Mouse (Mus musculus) hindbrain, embryonic 13.5 days (tissue): ENCODE measurements around the gene Fam69a. TPM values are rescaled to one million over a fixed set of nuclear protein-coding genes. Genes with fewer than 3 reads are reported as not detected.

ENCODE experiments used
- ATAC-seq: fragments of 200-750 bp; cut with Nextera tagmentation; 2 replicates; pipeline ENCODE4 v1.8.0; 2017; ENCODE audit warnings: moderate TSS enrichment; ENCODE audit not compliant: low FRiP score
- H3K27ac ChIP-seq: fragments of 300-500 bp; sonication (generic); 2 replicates; pipeline ENCODE4 v1.5.1; 2015; ENCODE audit warnings: inconsistent platforms, mild to moderate bottlenecking, moderate library complexity
- H3K27me3 ChIP-seq: fragments of 300-500 bp; sonication (generic); 2 replicates; pipeline ENCODE4 v1.6.1; 2015; ENCODE audit warnings: mild to moderate bottlenecking, inconsistent platforms
- H3K36me3 ChIP-seq: fragments of 300-500 bp; sonication (generic); 2 replicates; pipeline ENCODE4 v1.6.1; 2015; ENCODE audit warnings: mild to moderate bottlenecking, inconsistent platforms
- H3K4me1 ChIP-seq: fragments of 300-500 bp; sonication (generic); replicated peaks from 2 replicates; pipeline ENCODE4 v1.6.1; 2015; ENCODE audit warnings: inconsistent platforms
- H3K4me2 ChIP-seq: fragments of 300-500 bp; sonication (generic); 2 replicates; pipeline ENCODE4 v1.6.1; 2015; ENCODE audit warnings: inconsistent platforms, mild to moderate bottlenecking, moderate library complexity
- H3K4me3 ChIP-seq: fragments of 300-500 bp; sonication (generic); 2 replicates; pipeline ENCODE4 v1.5.1; 2015; ENCODE audit warnings: mild to moderate bottlenecking, inconsistent platforms
- H3K9ac ChIP-seq: fragments of 300-500 bp; sonication (generic); 2 replicates; pipeline ENCODE4 v1.6.1; 2015; ENCODE audit warnings: mild to moderate bottlenecking, inconsistent platforms
- H3K9me3 ChIP-seq: fragments of 300-500 bp; sonication (generic); 2 replicates; pipeline ENCODE4 v1.6.1; 2016; ENCODE audit warnings: inconsistent platforms
- WGBS: fragments of 180-500 bp; shearing (Covaris S2); methylation state at CpG from one replicate; pipeline ENCODE4 v1.1.7; 2015; 5-methylcytosine and 5-hydroxymethylcytosine counted together
- polyA plus RNA-seq: library from polyadenylated mRNA; unstranded; fragments of >200 nt; fragmentation: Nextera tagmentation; extraction: Ambion mirVana; gene quantifications from 2 replicates; pipeline ENCODE4 v1.2.1, GENCODE M21; 2015

Fam69a gene
- polyA plus RNA-seq, 1 experiment from 2014 or later = 44.6 TPM

GRCm38 (mm10) chr5:107874561-107875260 is 112.2 kb downstream of the Fam69a start, which contains the start of gene Evi5:
Evi5 (minus strand) TSS chr5:107875107.
- ATAC-seq = no peak
- 53% methylated on average over 4 of the region's 4 CpGs for WGBS
- H3K4me3 ChIP-seq = no peak within 1 kb of the TSS
- H3K9me3 ChIP-seq = no peaks in the 10 kb centered on the region
- no peaks in the 10 kb centered on the region for H3K4me1 ChIP-seq
- no peak within 1 kb of the TSS for H3K9ac ChIP-seq
- no peaks in the 10 kb centered on the region for H3K36me3 ChIP-seq
- H3K4me2 ChIP-seq = no peak within 1 kb of the TSS
- no peak within 1 kb of the TSS for H3K27ac ChIP-seq
- no peaks in the 10 kb centered on the region for H3K27me3 ChIP-seq

- whole genome bisulfite sequencing = 72% methylated on average over 7 of the region's 7 CpGs
Observed at GRCm38 (mm10) chr5:107873886-107874302, 113.0 kb downstream of the Fam69a start.

DNA sequence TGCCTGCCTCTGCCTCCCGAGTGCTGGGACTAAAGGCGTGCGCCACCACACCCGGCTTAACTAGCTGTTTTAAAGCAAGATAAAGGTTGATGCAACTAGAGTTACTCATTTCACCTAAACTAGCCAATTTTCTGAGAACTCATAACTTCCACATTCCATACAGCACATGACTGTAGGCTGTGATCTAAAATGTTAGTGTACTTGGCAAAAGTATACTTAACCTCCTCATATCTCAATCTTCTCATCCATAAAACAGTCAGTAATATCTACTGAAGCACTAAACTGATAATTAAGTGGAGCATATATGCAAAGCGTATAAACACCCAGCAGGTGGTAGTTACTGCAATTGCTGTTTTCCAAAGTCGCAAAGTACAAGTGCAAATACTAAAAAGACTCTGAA is 113.6 kb downstream of the Fam69a start:
- Histone ChIP-seq H3K9ac (no peak overlapping the region), H3K9me3 (no peaks in the 10 kb centered on the region), H3K36me3 (no peaks in the 10 kb centered on the region), H3K4me2 (no peak overlapping the region), H3K27ac (no peak overlapping the region), H3K27me3 (no peaks in the 10 kb centered on the region), H3K4me1 (no peaks in the 10 kb centered on the region), H3K4me3 (no peak overlapping the region)
- no peak for ATAC-seq
- WGBS = 88% methylated on average over 6 of the region's 6 CpGs

More at GRCm38 (mm10) chr5:107873886-107874302, 113.0 kb downstream of the Fam69a start:
- ATAC-seq = no peak
- no peak overlapping the region for H3K27ac ChIP-seq
- no peak overlapping the region for H3K4me2 ChIP-seq
- H3K36me3 ChIP-seq = no peaks in the 10 kb centered on the region
- H3K9me3 ChIP-seq = no peaks in the 10 kb centered on the region
- H3K27me3 ChIP-seq = no peaks in the 10 kb centered on the region
- H3K4me3 ChIP-seq = no peak overlapping the region
- no peak overlapping the region for H3K9ac ChIP-seq
- H3K4me1 ChIP-seq = no peaks in the 10 kb centered on the region

DNA sequence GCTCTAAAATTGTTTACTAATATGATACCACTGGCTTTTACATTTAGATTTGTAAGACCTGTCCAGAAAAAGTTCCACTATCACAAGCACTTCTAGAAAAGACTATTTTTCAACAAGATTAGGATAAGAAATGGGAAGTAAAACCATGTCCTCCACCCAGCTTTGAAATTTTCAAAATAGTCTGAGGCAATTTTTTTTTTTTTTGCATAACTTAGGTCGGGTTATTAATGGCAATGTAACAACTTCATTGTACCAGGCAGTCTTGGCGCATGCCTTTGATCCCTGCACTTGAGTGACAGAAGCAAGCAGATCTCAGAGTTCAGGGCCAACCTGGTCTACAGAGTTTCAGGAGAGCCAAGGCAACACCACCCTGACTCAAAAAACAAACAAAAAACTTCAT is 117.2 kb downstream of the Fam69a start:
- no peak overlapping the region for H3K4me2 ChIP-seq
- H3K27ac ChIP-seq = no peak overlapping the region
- WGBS = 44% methylated on average over 2 of the region's 2 CpGs
- no peaks in the 10 kb centered on the region for H3K9me3 ChIP-seq
- no peak overlapping the region for H3K9ac ChIP-seq
- no peak for ATAC-seq
- no peak overlapping the region for H3K4me3 ChIP-seq
- peaks cover 11% of the 10 kb centered on the region for H3K4me1 ChIP-seq
- H3K27me3 ChIP-seq = no peaks in the 10 kb centered on the region
- H3K36me3 ChIP-seq = no peaks in the 10 kb centered on the region

- Histone ChIP-seq H3K27me3 (no peaks in the 10 kb centered on the region), H3K9ac (peak overlapping the region; percentile 88), H3K4me3 (peak overlapping the region; percentile 85), H3K9me3 (no peaks in the 10 kb centered on the region), H3K27ac (peak overlapping the region; percentile 96), H3K4me2 (peak overlapping the region; percentile 66), H3K36me3 (no peaks in the 10 kb centered on the region), H3K4me1 (peaks cover 11% of the 10 kb centered on the region)
- peak; percentile 98 for ATAC-seq
- WGBS = under 1% methylated on average over 58 of the region's 58 CpGs
Observed at GRCm38 (mm10) chr5:107868905-107869424, 117.9 kb downstream of the Fam69a start.

- Histone ChIP-seq H3K9ac (peak overlapping the region; percentile 88), H3K4me3 (peak overlapping the region; percentile 85), H3K27ac (peak overlapping the region; percentile 96), H3K4me2 (peak overlapping the region; percentile 66), H3K27me3 (no peaks in the 10 kb centered on the region), H3K9me3 (no peaks in the 10 kb centered on the region), H3K36me3 (no peaks in the 10 kb centered on the region), H3K4me1 (peaks cover 11% of the 10 kb centered on the region)
- peak; percentile 81 for ATAC-seq
- WGBS = 1% methylated on average over 66 of the region's 82 CpGs
Observed at GRCm38 (mm10) chr5:107867970-107868904, 118.6 kb downstream of the Fam69a start.

- no peak overlapping the region for H3K9ac ChIP-seq
Observed at GRCm38 (mm10) chr5:107866127-107867126, 120.5 kb downstream of the Fam69a start.

GRCm38 (mm10) chr5:107863971-107864370 is 122.9 kb downstream of the Fam69a start:
- H3K4me2 ChIP-seq = no peak overlapping the region
- no peak overlapping the region for H3K4me3 ChIP-seq
- H3K27me3 ChIP-seq = no peaks in the 10 kb centered on the region
- no peak for ATAC-seq
- no peak overlapping the region for H3K9ac ChIP-seq
- H3K9me3 ChIP-seq = no peaks in the 10 kb centered on the region
- WGBS = 94% methylated on average over 3 of the region's 3 CpGs
- H3K27ac ChIP-seq = no peak overlapping the region
- no peaks in the 10 kb centered on the region for H3K36me3 ChIP-seq
- peaks cover 11% of the 10 kb centered on the region for H3K4me1 ChIP-seq

More at GRCm38 (mm10) chr5:107866127-107867126, 120.5 kb downstream of the Fam69a start:
- H3K27ac ChIP-seq = no peak overlapping the region
- WGBS = 72% methylated on average over 2 of the region's 2 CpGs
- no peak overlapping the region for H3K4me2 ChIP-seq
- no peak overlapping the region for H3K4me3 ChIP-seq
- no peaks in the 10 kb centered on the region for H3K36me3 ChIP-seq
- ATAC-seq = no peak
- H3K27me3 ChIP-seq = no peaks in the 10 kb centered on the region
- H3K9me3 ChIP-seq = no peaks in the 10 kb centered on the region
- H3K4me1 ChIP-seq = peaks cover 11% of the 10 kb centered on the region

GRCm38 (mm10) chr5:107858963-107859362 is 127.9 kb downstream of the Fam69a start:
- Histone ChIP-seq H3K4me3 (no peak overlapping the region), H3K27me3 (no peaks in the 10 kb centered on the region), H3K9ac (no peak overlapping the region), H3K4me1 (0 out of 2 replicates have a peak, but pooled peaks cover 2% of the 10 kb centered on the region), H3K27ac (no peak overlapping the region), H3K4me2 (no peak overlapping the region), H3K36me3 (no peaks in the 10 kb centered on the region), H3K9me3 (no peaks in the 10 kb centered on the region)
- WGBS = 45% methylated on average over 2 of the region's 2 CpGs
- ATAC-seq = no peak
